In the genomic region with DNA sequence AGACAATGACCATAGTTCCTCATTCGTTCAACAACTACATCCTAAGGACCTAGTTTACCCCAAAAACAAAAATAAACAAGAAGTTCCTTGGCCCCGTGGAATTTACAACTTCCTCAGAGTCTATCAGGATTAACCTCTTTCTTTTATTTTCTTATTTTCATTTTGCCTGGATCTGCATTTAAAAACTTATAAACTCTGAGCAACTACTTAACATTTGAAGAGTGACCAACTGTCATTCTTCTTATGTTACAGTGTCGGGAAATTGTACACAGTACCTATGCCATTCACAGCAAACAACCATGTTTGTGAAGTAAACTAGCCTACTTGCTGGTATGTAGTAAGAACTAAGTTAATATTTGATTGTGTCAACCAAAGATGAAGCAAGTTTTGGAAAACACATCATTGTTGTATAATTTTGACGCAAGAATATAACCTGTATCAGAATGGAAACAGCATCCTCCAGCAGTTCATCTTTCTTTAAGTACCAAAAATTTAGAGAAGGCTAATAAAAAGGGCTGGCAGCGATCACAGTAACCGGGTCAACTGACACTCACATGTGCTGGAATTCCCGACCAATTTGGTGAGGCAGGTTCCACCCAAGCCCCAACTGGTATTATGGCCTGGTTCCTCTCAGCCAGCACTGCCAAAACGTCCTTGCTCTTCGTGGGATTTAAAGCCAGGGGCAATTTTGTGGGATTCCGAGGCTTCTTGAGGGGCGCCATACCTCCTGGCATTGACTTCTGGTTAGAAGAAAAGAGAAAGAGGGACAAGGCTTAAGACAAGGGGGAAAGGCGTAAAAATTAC, we compare ENCODE assay signal across 8 mouse cellular contexts. TPM values are rescaled to one million over a fixed set of nuclear protein-coding genes. Genes with fewer than 3 reads are reported as not detected.
DNase-seq lines count a peak whose midpoint lies in the region; ATAC-seq and TF ChIP-seq lines count a peak whose summit lies in the region.

No protein-coding gene starts in this region.

- DNase-seq in kidney, adult 9 months = no peak
- peak; percentile 35 for DNase-seq in limb, embryonic 14.5 days (ENCODE audit: low spot score)
- no peak for DNase-seq in left cerebral cortex, adult 18-20 months (ENCODE audit: low spot score in 2 of 2)
- DNase-seq in kidney, adult 11 months = no peak

- ATAC-seq in kidney, embryonic 14.5 days (ENCODE audit: low FRiP score, low TSS enrichment) = peak; percentile 3; the same call in 1 of the 2 replicates
- ATAC-seq in activated CD4-positive, CD25-positive, alpha-beta regulatory T cell, adult 4 months = peak; percentile 6
- ATAC-seq in forebrain, embryonic 16.5 days = 0 out of 2 replicates have a peak, but pooled peaks have one; percentile 4
- ATAC-seq in limb, embryonic 14.5 days (ENCODE audit: low FRiP score, low read depth) = no peak
- ATAC-seq in neural tube, embryonic 14.5 days (ENCODE audit: low read depth) = peak; percentile 21

- H3K4me1 ChIP-seq in kidney, embryonic 14.5 days (ENCODE audit: control insufficient read depth, insufficient read depth, low read length) = peaks cover 7% of the 10 kb centered on the region; the same call in 1 of the 2 replicates
- H3K4me1 ChIP-seq in forebrain, embryonic 16.5 days (replicated peaks; ENCODE audit: control insufficient read depth, insufficient read depth, low read length) = peaks cover 9% of the 10 kb centered on the region
- peaks cover 11% of the 10 kb centered on the region for H3K4me1 ChIP-seq in limb, embryonic 14.5 days (ENCODE audit: control insufficient read depth, insufficient read depth, low read length)
- peaks cover 13% of the 10 kb centered on the region for H3K4me1 ChIP-seq in neural tube, embryonic 14.5 days (ENCODE audit: control insufficient read depth, insufficient read depth, low read length)

- H3K9me3 ChIP-seq in kidney, embryonic 14.5 days (ENCODE audit: control insufficient read depth, low read length) = no peaks in the 10 kb centered on the region
- H3K9me3 ChIP-seq in forebrain, embryonic 16.5 days (ENCODE audit: control insufficient read depth, low read length) = no peaks in the 10 kb centered on the region
- no peaks in the 10 kb centered on the region for H3K9me3 ChIP-seq in limb, embryonic 14.5 days (ENCODE audit: control insufficient read depth, low read length)
- H3K9me3 ChIP-seq in neural tube, embryonic 14.5 days (ENCODE audit: control insufficient read depth, low read length) = no peaks in the 10 kb centered on the region

- WGBS in kidney, embryonic 14.5 days = 17% methylated on average over 12 of the region's 12 CpGs
- WGBS in forebrain, embryonic 16.5 days = 23% methylated on average over 12 of the region's 12 CpGs
- 20% methylated on average over 12 of the region's 12 CpGs for WGBS in limb, embryonic 14.5 days
- WGBS in neural tube, embryonic 14.5 days = 24% methylated on average over 12 of the region's 12 CpGs

- no peak for TF ChIP-seq POLR2A in limb, embryonic 14.5 days (IDR thresholded peaks at IDR 0.05; ENCODE audit: borderline replicate concordance, extremely low read depth, insufficient read depth, insufficient read length)

- H3K4me2 ChIP-seq in kidney, embryonic 14.5 days (replicated peaks; ENCODE audit: low read depth, low read length) = peak overlapping the region; percentile 80
- H3K4me2 ChIP-seq in forebrain, embryonic 16.5 days (ENCODE audit: low read length) = peak overlapping the region; percentile 67
- H3K4me2 ChIP-seq in limb, embryonic 14.5 days (replicated peaks; ENCODE audit: low read depth, low read length, severe bottlenecking) = peak overlapping the region; percentile 85
- peak overlapping the region; percentile 89 for H3K4me2 ChIP-seq in neural tube, embryonic 14.5 days (ENCODE audit: low read depth, low read length)

- H3K27me3 ChIP-seq in kidney, embryonic 14.5 days (ENCODE audit: control insufficient read depth, insufficient read depth, low read length) = no peaks in the 10 kb centered on the region
- H3K27me3 ChIP-seq in forebrain, embryonic 16.5 days (replicated peaks; ENCODE audit: control insufficient read depth, insufficient read depth, low read length) = no peaks in the 10 kb centered on the region
- no peaks in the 10 kb centered on the region for H3K27me3 ChIP-seq in limb, embryonic 14.5 days (ENCODE audit: control insufficient read depth, insufficient read depth, low read length)
- no peaks in the 10 kb centered on the region for H3K27me3 ChIP-seq in neural tube, embryonic 14.5 days (ENCODE audit: control insufficient read depth, insufficient read depth, low read length)

- peak overlapping the region; percentile 82 for H3K9ac ChIP-seq in kidney, embryonic 14.5 days (ENCODE audit: low read depth, low read length)
- peak overlapping the region; percentile 81 for H3K9ac ChIP-seq in forebrain, embryonic 16.5 days (replicated peaks; ENCODE audit: low read depth, low read length)
- H3K9ac ChIP-seq in limb, embryonic 14.5 days (ENCODE audit: low read depth, low read length, severe bottlenecking) = peak overlapping the region; percentile 85
- H3K9ac ChIP-seq in neural tube, embryonic 14.5 days (replicated peaks; ENCODE audit: low read depth, low read length) = peak overlapping the region; percentile 78

- peak overlapping the region; percentile 94 for H3K27ac ChIP-seq in kidney, embryonic 14.5 days (ENCODE audit: low read depth, low read length)
- H3K27ac ChIP-seq in forebrain, embryonic 16.5 days (ENCODE audit: low read length) = peak overlapping the region; percentile 92
- H3K27ac ChIP-seq in limb, embryonic 14.5 days (replicated peaks; ENCODE audit: low read depth, low read length) = peak overlapping the region; percentile 87
- peak overlapping the region; percentile 91 for H3K27ac ChIP-seq in neural tube, embryonic 14.5 days (ENCODE audit: low read depth, low read length)

- H3K36me3 ChIP-seq in kidney, embryonic 14.5 days (ENCODE audit: control insufficient read depth, insufficient read depth, low read length) = no peaks in the 10 kb centered on the region
- no peaks in the 10 kb centered on the region for H3K36me3 ChIP-seq in forebrain, embryonic 16.5 days (ENCODE audit: control insufficient read depth, insufficient read depth)
- H3K36me3 ChIP-seq in limb, embryonic 14.5 days (ENCODE audit: control insufficient read depth, insufficient read depth, low read length) = peaks cover 4% of the 10 kb centered on the region; the same call in 1 of the 2 replicates
- H3K36me3 ChIP-seq in neural tube, embryonic 14.5 days (ENCODE audit: control insufficient read depth, insufficient read depth, low read length) = no peaks in the 10 kb centered on the region

- peak overlapping the region; percentile 75 for H3K4me3 ChIP-seq in kidney, embryonic 14.5 days (ENCODE audit: low read length)
- H3K4me3 ChIP-seq in forebrain, embryonic 16.5 days (replicated peaks; ENCODE audit: low read length) = peak overlapping the region; percentile 78
- H3K4me3 ChIP-seq in limb, embryonic 14.5 days (replicated peaks; ENCODE audit: low read length) = peak overlapping the region; percentile 57
- H3K4me3 ChIP-seq in neural tube, embryonic 14.5 days (ENCODE audit: low read depth, low read length) = peak overlapping the region; percentile 78

RNA-seq across cellular contexts. Expression of gene Ccdc15, which starts 0.8 kb away (rescaled TPM):
- polyA plus RNA-seq in kidney, embryonic 14.5 days (2014; fragmentation: Nextera tagmentation; extraction: Ambion mirVana) = 5.8 and 8.2 TPM in 2 replicates
- 1 to 10 TPM; 3.8 to 6.9 TPM for polyA plus RNA-seq in activated CD4-positive, CD25-positive, alpha-beta regulatory T cell, adult 4 months (2017; shearing (Covaris generic))
- polyA plus RNA-seq in forebrain, embryonic 16.5 days (2015; fragmentation: Nextera tagmentation; extraction: Ambion mirVana) = 8.3 and 9.9 TPM in 2 replicates
- 3.3 and 4.6 TPM in 2 replicates for polyA plus RNA-seq in limb, embryonic 14.5 days (2012; rRNA removed)
- 6.0 and 6.4 TPM in 2 replicates for polyA plus RNA-seq in limb, embryonic 14.5 days (2014; fragmentation: Nextera tagmentation; extraction: Ambion mirVana)
- 7.4 and 8.7 TPM in 2 replicates for polyA plus RNA-seq in neural tube, embryonic 14.5 days (2014; fragmentation: Nextera tagmentation; extraction: Ambion mirVana)
- total RNA-seq in left cerebral cortex, adult 18-20 months (2021) = 1 to 10 TPM; 2.0 to 2.2 TPM

RNA-seq across cellular contexts. Expression of gene Hepacam, which starts 19.8 kb away (rescaled TPM):
- not detected in 2 replicates for polyA plus RNA-seq in kidney, embryonic 14.5 days (2014; fragmentation: Nextera tagmentation; extraction: Ambion mirVana)
- not detected for polyA plus RNA-seq in activated CD4-positive, CD25-positive, alpha-beta regulatory T cell, adult 4 months (2017; shearing (Covaris generic))
- 6.3 and 6.6 TPM in 2 replicates for polyA plus RNA-seq in forebrain, embryonic 16.5 days (2015; fragmentation: Nextera tagmentation; extraction: Ambion mirVana)
- 0.05 and 0.11 TPM in 2 replicates for polyA plus RNA-seq in limb, embryonic 14.5 days (2012; rRNA removed)
- 0.10 TPM in 1 of 2 replicates, not detected in the other for polyA plus RNA-seq in limb, embryonic 14.5 days (2014; fragmentation: Nextera tagmentation; extraction: Ambion mirVana)
- 10.5 and 20.8 TPM in 2 replicates for polyA plus RNA-seq in neural tube, embryonic 14.5 days (2014; fragmentation: Nextera tagmentation; extraction: Ambion mirVana)
- total RNA-seq in left cerebral cortex, adult 18-20 months (2021) = 10 to 100 TPM; 45.4 to 47.9 TPM

RNA-seq across cellular contexts. Expression of gene Robo4, which starts 54.3 kb away (rescaled TPM):
- 10.5 and 11.9 TPM in 2 replicates for polyA plus RNA-seq in kidney, embryonic 14.5 days (2014; fragmentation: Nextera tagmentation; extraction: Ambion mirVana)
- polyA plus RNA-seq in activated CD4-positive, CD25-positive, alpha-beta regulatory T cell, adult 4 months (2017; shearing (Covaris generic)) = not detected
- polyA plus RNA-seq in forebrain, embryonic 16.5 days (2015; fragmentation: Nextera tagmentation; extraction: Ambion mirVana) = 4.5 and 4.6 TPM in 2 replicates
- 13.2 and 17.6 TPM in 2 replicates for polyA plus RNA-seq in limb, embryonic 14.5 days (2012; rRNA removed)
- polyA plus RNA-seq in limb, embryonic 14.5 days (2014; fragmentation: Nextera tagmentation; extraction: Ambion mirVana) = 12.4 and 13.8 TPM in 2 replicates
- polyA plus RNA-seq in neural tube, embryonic 14.5 days (2014; fragmentation: Nextera tagmentation; extraction: Ambion mirVana) = 2.4 and 3.7 TPM in 2 replicates
- 1 to 10 TPM; 4.9 to 7.2 TPM for total RNA-seq in left cerebral cortex, adult 18-20 months (2021)
